Mouse (Mus musculus) mouse embryonic stem cell (cell line): ENCODE measurements around the gene Gm7247.
"Not testable (repeated sequence)": the region's sequence is repeated elsewhere in the genome, so short reads cannot be mapped to it uniquely, and the experiment has no call there.

Experiments used
- in situ Hi-C, 2 experiments: fragments of 300-500 bp; cut with MboI; formaldehyde crosslinking; loops; 1 replicate in 1 of 2; 3 replicates in 1 of 2; pipeline ENCODE4 v1.14.3; 2019 to 2020; ENCODE audit warnings: low sequenced_read_pairs in 2 of 2, low pct_unique_long_range_greater_than_20kb in 1 of 2, mixed read lengths in 1 of 2; ENCODE audit not compliant: unreplicated experiment in 1 of 2

Gene Gm7247

DNA sequence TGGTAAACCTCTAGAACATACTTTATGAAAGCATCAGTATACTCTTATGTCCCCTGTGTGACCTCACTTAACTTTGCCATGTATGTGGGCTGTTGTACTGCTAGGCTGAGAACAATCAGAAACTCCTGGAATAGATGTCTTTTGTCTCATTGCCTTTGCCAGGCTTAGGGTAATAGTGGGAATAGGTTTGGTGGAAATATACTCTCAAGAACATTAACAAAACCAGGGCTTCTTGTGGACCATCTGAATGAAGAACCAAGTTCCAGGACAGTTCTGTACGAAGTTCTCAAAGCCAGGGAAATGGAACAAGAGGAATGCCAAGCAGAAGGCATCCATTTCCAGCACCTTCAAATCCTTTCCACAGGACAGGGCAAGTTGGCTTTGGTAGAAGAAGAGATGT lies at the start of gene Gm7247:
TSS of gene Gm7247 (plus strand) at position 301 of the 400 bp plus-strand sequence.
- in situ Hi-C loops: no loop called here

GRCm38 (mm10) chr14:51324001-51324400 lies 37.6 kb upstream of the Gm7247 start:
- in situ Hi-C loops: no loop called here

DNA sequence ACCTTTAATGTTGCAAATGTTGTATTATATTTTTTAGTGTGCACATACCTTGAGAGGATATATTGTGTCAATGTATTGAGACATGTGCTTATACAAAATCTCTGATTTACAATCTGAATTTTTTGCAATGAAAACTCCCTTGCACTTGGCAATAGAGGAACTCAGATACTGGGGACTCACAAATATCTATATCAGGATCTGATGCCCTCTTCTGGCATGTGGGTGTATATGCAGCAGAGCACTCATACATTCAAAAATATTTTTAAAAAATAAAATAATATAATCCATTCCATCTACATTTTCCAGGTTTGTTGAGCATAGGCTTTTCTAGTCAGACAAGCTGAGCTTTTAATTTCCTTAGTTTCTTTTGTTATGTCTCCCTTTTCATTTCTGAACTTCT lies 15.5 kb upstream of the Gm7247 start:
- in situ Hi-C loops: no loop called here

- in situ Hi-C loops: loop anchor here in 1 of 2 experiments (10.0 kb wide), 1 partner anchor 386 kb away; no protein-coding TSS in a partner anchor
These were observed 3.2 kb upstream of the Gm7247 start for GRCm38 (mm10) chr14:51358111-51358982.

DNA sequence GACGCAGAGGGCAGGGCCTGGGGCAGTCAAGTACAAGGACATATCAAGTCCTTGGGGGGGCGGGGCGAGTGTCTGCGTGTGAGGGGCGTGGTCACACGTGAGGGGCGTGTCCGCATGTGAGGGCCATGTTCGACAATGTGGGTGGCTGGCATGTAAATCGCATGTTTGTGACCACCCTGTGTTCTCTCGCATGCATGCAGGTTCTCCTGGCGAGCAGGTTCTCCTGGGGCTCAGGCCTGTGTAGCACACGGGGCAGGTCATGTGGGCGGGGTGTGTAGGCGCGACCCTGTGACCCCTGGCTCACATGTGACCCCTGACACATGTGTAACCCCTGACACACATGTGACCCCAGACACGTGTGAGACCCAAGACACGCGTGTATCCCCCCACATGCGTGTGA lies 21.2 kb downstream of the Gm7247 start:
- in situ Hi-C loops: no loop called here

GRCm38 (mm10) chr14:51384351-51384750 lies 22.8 kb downstream of the Gm7247 start:
- in situ Hi-C loops: no loop called here

DNA sequence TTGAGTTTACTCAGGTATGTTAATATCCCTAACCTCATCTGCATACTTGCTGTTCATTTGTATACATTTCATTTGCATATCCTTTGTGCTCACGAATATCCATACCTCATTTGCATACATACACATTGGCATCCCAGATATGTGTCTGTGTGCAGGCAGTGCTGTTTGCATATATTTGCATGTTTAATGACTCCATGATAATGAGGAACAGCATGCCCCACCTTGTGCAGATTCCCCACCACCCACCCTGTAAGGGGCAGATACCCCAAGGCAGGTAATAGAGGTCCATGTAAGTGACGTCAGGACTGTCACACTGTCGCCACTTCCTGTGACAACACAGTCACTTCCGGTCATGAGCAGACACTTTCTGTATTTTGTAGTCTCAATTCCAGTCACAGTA lies 24.2 kb downstream of the Gm7247 start:
- in situ Hi-C loops: no loop called here

DNA sequence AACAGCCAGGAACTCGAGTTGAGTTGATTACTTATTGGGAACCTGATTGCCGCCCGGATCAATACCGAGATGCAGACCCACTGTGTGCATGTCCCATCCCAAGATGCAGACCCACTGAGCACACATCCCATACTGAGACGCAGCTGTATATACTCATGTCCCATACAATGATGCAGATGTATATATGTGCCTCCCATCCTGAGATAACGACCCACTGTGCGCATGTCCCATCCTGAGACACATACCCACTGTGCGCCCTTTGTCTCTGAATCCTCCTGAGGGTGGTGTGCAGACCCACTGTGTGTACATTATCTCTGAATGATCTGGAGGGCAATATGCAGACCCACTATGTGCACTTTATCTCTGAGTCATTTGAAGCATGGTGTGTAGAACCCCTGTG lies 26.2 kb downstream of the Gm7247 start:
- in situ Hi-C loops: no loop called here

- in situ Hi-C loops: no loop called here
These were observed 26.7 kb downstream of the Gm7247 start for GRCm38 (mm10) chr14:51388222-51388621.

- in situ Hi-C loops: no loop called here
These were observed 49.0 kb downstream of the Gm7247 start, which contains the start of gene Vmn2r88 for GRCm38 (mm10) chr14:51410520-51410919. Gene Vmn2r88 (plus strand): TSS chr14:51410820.

DNA sequence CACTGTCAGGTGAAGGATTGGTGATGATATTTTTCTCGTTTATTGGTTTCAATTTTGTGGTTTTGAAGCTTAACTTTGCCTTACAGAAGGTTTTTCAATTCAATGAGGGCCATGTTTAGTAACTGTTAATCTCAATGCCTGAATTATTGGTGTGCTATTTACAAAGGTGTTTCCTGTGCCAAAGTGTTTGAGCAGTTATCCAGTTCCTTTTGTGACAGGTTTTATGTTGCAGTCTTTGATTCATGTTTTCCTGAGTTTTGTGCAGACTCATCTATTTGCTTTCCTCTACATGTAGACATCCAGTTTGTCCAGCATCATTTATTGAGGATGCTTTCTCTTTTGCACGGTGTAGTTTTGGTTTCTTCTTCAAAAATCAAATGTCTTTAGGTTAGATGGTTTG lies 62.3 kb downstream of the Gm7247 start:
- in situ Hi-C loops: no loop called here

DNA sequence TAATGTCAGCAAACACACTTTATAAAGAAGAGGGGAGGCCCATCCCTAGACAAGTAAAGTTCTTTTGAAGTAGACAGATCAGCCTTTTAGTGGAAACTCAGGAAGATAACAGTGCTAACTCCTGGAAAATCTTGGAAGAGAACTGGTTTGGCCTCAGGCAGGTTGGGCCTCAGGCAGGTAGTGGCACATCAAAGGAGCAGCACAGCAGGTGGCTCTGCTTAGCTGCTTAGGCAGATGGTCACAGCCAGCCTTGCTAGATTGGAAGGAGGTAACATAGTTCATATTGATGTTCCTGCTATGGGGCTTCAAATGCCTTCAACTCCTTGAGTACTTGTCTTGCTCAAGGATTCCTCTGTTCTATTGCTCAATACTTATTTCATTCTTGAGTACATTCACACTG lies 68.6 kb downstream of the Gm7247 start:
- in situ Hi-C loops: not testable (repeated sequence)

- in situ Hi-C loops: no loop called here
These were observed 73.0 kb downstream of the Gm7247 start for GRCm38 (mm10) chr14:51434546-51434945.

DNA sequence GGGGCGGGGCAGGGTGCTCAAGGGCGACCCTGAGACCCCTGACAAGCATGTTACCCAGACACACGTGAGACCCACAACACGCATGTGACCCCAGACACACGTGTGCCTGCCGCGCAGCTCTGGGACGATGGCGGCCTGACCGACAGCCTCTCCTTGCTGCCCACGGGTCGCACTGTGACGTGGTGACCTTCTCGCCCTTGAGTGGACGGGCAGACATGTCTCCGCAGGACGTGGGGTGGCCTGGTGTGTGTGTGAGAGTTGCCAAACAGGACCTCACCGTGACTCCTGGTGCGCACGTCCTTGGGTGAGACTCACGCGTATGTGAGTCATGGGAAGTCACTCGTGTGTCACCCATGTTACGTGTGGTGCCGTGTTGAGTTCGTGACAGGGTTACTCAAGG lies 73.5 kb downstream of the Gm7247 start:
- in situ Hi-C loops: no loop called here

- in situ Hi-C loops: no loop called here
These were observed 77.4 kb downstream of the Gm7247 start for GRCm38 (mm10) chr14:51438955-51439354.

- in situ Hi-C loops: not testable (repeated sequence)
These were observed 90.0 kb downstream of the Gm7247 start, which contains the start of gene Vmn2r89 for GRCm38 (mm10) chr14:51451557-51451956. Gene Vmn2r89 (plus strand): TSS chr14:51451857.

DNA sequence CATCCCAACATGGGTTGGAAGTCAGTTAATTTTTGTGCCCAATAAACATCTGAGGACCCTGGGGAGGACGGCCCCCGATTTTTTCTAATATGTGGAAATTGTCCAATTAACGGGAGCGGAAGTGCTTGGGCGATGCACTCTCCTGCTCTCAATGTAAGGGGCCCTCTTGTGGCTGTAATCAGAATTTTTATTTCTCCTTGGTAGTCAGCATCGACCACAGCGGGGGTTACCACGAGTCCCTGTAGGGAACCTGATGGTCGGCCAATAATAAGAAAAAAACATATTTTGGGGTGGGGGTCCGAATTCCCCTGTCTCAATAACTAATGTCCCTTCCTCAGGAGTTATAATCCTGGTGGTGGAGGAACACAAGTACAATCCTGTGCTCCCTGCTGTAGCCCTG lies 118.7 kb downstream of the Gm7247 start:
- in situ Hi-C loops: not testable (repeated sequence)

GRCm38 (mm10) chr14:51481332-51482015 lies 119.9 kb downstream of the Gm7247 start:
- in situ Hi-C loops: not testable (repeated sequence)

DNA sequence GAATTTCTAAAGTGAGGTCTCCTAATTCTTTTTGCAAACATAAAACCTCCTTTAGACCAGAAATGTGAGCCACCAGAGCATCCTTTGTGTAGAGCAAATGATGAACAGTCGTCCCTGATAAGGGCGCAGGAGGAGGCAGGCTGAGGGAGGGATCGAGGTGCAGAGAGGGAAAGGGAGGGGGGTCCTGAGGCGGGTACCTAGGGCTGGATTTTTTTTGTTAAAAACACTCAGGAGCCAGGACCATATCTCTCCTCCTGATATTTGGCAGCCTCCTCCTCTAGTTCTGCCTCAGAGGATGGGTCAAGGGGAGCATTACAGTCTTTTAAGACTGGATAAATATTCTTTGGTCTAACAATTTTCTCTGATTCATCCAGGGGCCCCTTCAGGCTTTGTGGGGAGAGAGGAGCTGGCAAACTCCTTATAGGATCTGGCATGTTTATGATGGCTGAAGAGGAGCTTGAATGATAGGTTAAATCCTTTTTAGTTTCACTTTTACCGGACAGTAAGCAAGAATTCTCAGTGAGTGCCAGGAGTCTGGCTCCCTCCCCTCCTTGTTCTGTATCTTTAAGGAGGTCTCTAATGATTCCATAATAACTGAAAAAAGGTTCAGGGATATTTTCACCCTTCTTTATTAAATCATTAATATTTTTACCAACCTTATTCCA lies 120.6 kb downstream of the Gm7247 start:
- in situ Hi-C loops: no loop called here
